Mouse (Mus musculus) megakaryocyte-erythroid progenitor cell, adult 5-6 weeks (primary cell): Measurements from ENCODE around the gene Myo1c. TPM values are rescaled to one million over a fixed set of nuclear protein-coding genes. Genes with fewer than 3 reads are reported as not detected.

Experiments
- ATAC-seq: replicated peaks from 2 replicates; pipeline ENCODE4 v1.8.0; 2016; ENCODE audit warnings: mild to moderate bottlenecking, inconsistent platforms; ENCODE audit not compliant: severe bottlenecking, poor library complexity, low FRiP score, low TSS enrichment
- total RNA-seq, 2 experiments: library from RNA; stranded (forward) in 1 of 2; stranded (reverse) in 1 of 2; fragments of 200-1000, 215-1000 nt in 1 of 2; fragments of >200 nt in 1 of 2; fragmentation: Nextera tagmentation in 1 of 2; gene quantifications; 2 replicates each; pipeline ENCODE4 v1.2.3; 2014 to 2017

Gene Myo1c
- total RNA-seq, 2 experiments from 2014 or later = 32.6 to 37.4 TPM

GRCm38 (mm10) chr11:75660941-75661800 lies 10.9 kb downstream of the Myo1c start:
- ATAC-seq = no peak

DNA sequence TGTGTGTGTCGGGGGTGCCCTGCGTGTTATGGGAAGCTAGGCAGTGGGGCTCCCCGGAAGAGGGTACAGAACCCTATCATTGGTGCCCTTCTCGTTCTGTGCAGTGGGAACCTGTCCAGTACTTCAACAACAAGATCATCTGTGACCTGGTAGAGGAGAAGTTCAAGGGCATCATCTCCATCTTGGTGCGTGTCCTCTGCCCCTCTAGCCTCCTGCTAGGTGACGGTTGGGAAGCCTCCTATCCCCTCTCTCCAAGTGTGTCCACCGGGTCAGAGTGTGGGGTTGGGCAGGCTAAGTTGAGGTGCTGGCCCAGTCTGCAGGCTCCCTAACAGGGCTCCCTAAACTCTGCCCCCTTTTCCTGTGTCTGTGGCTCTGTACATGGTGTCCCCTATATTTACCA lies 11.8 kb downstream of the Myo1c start:
- ATAC-seq = no peak

DNA sequence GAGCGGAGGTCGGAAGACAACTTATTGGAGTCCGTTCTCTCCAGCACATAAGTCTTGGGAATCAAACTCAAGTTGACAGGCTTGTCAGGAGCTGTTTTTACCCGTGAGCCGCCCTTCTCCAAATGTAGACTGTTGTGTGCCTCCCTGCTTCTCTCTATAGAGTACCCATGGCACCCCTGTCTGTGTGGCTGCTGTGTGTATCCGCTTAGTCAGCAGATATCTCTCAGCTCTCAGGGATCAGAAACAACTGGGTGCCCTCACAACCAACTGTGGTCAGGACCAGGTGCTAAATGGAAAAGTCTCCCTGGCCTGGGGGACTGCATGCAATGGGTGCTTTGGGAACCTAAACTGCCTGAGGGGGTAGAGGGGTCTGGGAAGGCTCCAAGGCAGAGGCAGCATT lies 16.0 kb downstream of the Myo1c start:
- ATAC-seq = no peak

DNA sequence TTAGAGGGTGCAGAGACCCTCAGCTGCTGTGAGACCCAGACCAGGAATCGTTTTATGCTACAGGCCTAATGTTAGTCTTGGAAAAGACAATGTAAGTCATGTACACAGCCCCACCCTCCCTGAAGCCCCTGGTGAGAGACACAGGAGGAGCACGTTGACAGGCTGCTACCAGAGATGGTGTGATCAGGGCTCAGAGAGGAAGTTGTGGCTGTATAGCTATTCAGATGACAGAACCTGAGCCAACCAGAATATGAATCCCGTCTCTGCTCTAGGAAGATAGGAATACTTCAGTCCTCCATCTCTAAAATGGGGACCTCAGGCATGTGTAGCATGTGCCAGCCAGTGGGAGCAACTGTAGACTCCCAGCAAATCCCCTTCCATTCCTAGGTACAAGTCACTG lies 18.3 kb downstream of the Myo1c start:
- no peak for ATAC-seq

- ATAC-seq = no peak
These were observed 19.0 kb downstream of the Myo1c start for GRCm38 (mm10) chr11:75669176-75669852.

GRCm38 (mm10) chr11:75669853-75670200 lies 19.5 kb downstream of the Myo1c start:
- no peak for ATAC-seq

DNA sequence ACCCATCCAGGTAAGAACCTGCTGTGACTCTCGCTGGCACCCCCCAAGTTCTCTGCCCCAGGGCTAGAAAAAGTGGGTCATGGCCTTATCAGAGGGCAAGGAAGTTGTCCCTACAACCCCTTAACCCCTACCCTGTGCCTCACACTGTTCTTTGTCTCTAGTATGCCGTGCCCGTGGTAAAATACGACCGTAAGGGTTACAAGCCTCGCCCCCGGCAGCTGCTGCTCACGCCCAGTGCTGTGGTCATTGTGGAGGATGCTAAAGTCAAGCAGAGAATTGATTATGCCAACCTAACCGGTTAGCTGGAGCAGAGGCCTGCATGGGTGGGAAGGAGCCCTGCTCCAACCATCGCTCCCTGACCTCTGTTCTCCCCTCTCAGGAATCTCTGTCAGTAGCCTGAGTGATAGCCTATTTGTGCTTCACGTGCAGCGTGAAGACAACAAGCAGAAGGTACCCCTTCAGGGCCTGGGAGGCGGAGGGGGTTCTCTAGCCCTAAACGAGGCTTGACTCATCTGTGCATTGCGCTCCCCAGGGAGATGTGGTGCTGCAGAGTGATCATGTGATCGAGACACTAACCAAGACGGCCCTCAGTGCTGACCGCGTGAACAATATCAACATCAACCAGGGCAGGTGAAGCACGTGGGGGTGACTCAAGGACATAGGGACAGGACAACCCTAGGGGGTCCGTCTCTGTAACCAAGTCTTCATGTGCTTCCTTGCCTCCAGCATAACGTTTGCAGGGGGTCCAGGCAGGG lies 21.3 kb downstream of the Myo1c start:
- no peak for ATAC-seq

DNA sequence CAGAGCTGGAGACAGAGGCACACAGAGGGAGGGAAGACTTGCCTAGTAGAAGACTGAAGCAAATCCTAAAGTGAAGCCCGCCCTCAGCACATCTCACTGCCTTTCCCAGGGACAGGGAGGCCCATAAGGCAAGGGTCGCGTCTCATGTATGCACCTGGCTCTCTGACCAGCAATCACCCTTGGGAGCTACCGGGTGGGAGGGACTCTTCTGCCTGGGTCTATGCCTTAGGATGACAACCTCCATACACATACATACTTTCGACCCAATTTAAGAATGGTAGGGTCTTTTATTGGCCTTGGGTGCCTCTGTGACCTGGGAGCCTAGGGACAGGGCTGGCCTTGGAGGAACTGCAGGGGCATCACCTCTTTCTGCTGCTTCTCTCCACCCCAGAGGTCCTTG lies 23.1 kb downstream of the Myo1c start:
- no peak for ATAC-seq

GRCm38 (mm10) chr11:75674875-75675274 lies 24.6 kb downstream of the Myo1c start:
- ATAC-seq = no peak

- no peak for ATAC-seq
These were observed 27.8 kb downstream of the Myo1c start for GRCm38 (mm10) chr11:75677881-75678746.

DNA sequence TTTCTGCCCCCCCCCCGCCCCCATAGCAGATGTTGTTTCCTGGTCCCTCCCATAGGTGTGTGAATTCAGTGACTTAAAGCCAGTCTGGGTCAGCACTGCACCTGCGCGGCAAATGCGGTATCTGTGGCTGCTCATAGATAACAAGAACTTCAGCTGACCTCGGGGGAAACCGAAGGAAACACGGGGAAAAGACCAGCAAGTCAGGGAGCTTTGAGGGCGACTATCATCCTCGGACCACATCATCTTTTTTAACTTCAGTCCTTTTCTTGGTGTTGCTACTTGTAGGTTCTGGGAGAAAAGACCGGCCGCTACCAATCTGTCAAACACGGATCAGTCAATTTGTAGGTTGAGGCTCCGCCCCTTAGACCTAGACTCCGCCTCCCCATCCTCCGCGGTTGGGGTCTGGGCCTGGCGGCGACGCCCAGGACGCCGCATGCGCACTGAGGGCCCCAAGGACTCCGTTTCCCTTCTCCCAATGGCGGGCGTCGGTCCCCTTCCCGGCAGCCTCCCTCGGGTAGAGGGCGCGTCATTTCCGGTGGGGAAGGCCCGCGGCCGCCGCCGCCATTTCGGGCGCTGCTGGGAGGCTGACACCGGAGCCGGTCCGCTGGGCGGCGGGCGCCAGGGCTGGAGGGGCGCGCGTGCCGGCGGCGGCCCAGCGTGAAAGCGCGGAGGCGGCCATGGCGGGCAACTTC lies 28.6 kb downstream of the Myo1c start, which contains the start of gene Crk:
TSS of gene Crk (plus strand) at position 513 of the 692 bp plus-strand sequence.
- peak; percentile 96 for ATAC-seq

- peak; percentile 72 for ATAC-seq
These were observed 29.3 kb downstream of the Myo1c start for GRCm38 (mm10) chr11:75679439-75680171.

DNA sequence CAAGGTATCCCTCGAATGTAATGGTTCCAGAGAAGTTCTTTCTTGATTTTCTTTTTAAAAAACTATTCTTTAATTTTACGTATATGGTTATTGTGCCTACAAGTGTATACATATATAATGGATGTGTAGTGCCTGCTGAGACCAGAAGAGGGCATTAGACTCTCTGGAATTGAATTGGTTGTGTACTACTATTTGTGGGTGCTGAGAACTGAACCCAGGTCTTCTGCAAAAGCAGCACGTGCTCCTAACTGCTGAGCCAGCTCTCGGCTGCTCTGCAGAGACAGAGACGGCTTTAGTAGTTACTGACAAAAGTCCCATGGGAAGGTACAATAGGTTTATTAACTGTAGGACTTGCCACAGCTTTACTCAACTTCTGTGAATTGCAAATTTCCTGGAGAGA lies 34.2 kb downstream of the Myo1c start:
- no peak for ATAC-seq

DNA sequence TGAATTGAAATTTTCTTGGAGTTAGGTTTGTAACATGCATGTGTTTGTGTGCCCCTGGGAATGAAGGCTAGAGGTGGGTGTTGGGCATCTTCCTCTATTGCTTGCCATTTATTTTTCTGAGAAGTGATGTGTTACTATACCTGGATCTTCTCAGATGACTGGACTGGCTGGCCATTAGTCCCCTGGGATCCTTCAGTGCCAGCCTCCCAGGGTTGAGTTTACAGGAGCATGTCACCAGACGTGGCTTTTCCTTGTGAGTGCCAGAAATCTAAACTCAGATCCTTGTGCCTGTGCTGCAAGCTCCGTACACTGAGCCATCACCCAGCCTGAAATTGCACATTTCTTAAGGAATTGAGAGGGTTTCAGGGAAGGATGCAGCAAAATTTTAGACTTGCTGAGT lies 34.7 kb downstream of the Myo1c start:
- no peak for ATAC-seq

DNA sequence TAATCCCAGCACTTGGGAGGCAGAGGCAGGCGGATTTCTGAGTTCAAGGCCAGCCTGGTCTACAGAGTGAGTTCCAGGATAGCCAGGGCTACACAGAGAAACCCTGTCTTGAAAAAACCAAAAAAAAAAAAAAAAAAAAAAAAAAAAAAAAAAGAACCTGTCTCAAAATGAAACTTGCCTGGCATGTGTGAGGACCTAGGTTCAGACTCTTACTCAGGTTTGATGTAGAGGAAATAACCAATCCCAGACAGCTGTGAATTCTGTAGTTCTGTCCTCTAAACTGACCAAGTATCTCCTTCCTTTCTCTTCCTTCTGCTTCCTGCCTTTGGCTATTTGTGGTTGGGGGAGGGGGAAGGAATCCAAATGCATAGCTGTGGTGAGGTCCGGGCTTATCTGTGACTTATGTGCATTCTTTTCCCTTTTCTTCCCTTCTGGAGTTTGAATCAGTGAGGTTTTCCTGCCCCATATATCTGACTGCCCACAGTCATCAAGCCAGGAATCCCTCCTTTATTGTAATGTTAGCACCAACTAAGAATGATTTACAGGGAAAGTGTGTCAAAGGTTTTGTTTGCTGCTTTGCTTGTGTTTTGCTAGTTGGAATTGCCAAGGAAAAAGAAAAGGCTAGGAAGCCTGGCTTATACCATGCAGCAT lies 37.2 kb downstream of the Myo1c start:
- ATAC-seq = no peak

- ATAC-seq = no peak
These were observed 37.8 kb downstream of the Myo1c start for GRCm38 (mm10) chr11:75688132-75688531.

GRCm38 (mm10) chr11:75689977-75690376 lies 39.7 kb downstream of the Myo1c start:
- ATAC-seq = no peak

DNA sequence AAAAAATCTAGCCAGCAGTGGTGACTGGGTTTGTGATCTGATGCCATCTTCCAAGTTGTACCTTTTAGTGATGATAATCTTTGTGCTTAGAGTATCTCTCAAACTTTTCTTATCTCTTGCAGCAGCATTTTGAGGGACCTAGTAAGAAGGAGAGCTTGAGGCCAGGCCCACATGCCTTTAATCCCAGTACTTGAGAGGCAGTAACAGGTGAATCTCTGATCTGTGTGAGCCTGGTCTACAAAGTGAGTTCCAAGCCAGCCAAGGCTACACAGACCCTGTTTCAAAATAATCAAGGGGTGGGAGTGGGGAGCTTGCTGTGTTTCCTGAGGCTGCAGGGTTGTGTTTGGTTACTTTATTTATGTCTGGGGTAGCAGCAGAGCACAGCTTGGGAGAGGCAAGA lies 40.7 kb downstream of the Myo1c start:
- ATAC-seq = no peak
